Mouse (Mus musculus): ENCODE results near the gene Stox2. TPM values are rescaled to one million over a fixed set of nuclear protein-coding genes. Genes with fewer than 3 reads are reported as not detected.

Gene Stox2
- polyA plus RNA-seq, 1 experiment from 2014 or later = 14.4 TPM

DNA sequence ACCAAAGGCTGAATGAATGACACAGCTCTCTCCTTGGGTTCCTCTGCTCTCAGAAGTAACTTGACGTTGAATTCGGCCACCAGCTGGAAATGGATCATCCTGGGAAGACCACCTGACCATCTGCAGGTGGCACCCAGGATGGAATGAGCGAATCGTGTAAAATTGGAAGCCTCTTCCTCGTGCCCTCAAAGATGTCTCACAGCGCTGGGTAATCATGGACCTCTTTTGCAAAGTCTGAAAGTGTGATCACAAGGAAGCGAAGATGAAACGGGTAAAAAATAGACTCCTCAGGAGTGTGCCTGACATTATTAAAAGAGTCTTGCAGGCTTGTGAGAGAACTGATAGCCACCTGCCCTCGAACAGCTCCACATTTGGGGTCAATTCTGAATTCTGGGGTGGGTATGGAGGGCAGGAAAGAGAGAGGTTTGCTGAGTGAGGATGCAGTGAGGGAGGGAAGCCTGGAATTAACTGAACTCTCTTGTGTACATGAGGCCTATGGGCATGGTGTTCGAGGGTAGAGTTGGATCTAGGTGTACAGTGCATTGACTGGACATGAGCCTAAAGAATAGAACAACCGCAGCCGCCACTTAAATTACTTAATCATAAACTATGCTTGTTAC, 160.0 kb downstream of the Stox2 start:
- H3K4me3 ChIP-seq = peak overlapping the region; percentile 84
- H3K4me1 ChIP-seq = peaks cover 36% of the 10 kb centered on the region
- WGBS = 72% methylated on average over 12 of the region's 12 CpGs
- H3K4me2 ChIP-seq = peak overlapping the region; percentile 89
- ATAC-seq (ENCODE audit: insufficient number of reproducible peaks, low FRiP score, low TSS enrichment, low read depth) = no peak
- H3K9me3 ChIP-seq = no peaks in the 10 kb centered on the region
- no peaks in the 10 kb centered on the region for H3K27me3 ChIP-seq
- H3K36me3 ChIP-seq = no peaks in the 10 kb centered on the region
- H3K9ac ChIP-seq = no peak overlapping the region
- no peak overlapping the region for H3K27ac ChIP-seq

GRCm38 (mm10) chr8:47285435-47285834, 160.7 kb downstream of the Stox2 start:
- Histone ChIP-seq H3K9ac (no peak overlapping the region), H3K27ac (no peak overlapping the region), H3K4me3 (no peak overlapping the region), H3K27me3 (no peaks in the 10 kb centered on the region), H3K9me3 (no peaks in the 10 kb centered on the region), H3K36me3 (no peaks in the 10 kb centered on the region), H3K4me1 (peaks cover 36% of the 10 kb centered on the region), H3K4me2 (no peak overlapping the region)
- ATAC-seq (ENCODE audit: insufficient number of reproducible peaks, low FRiP score, low TSS enrichment, low read depth) = no peak
- WGBS = 88% methylated on average over 6 of the region's 6 CpGs

DNA sequence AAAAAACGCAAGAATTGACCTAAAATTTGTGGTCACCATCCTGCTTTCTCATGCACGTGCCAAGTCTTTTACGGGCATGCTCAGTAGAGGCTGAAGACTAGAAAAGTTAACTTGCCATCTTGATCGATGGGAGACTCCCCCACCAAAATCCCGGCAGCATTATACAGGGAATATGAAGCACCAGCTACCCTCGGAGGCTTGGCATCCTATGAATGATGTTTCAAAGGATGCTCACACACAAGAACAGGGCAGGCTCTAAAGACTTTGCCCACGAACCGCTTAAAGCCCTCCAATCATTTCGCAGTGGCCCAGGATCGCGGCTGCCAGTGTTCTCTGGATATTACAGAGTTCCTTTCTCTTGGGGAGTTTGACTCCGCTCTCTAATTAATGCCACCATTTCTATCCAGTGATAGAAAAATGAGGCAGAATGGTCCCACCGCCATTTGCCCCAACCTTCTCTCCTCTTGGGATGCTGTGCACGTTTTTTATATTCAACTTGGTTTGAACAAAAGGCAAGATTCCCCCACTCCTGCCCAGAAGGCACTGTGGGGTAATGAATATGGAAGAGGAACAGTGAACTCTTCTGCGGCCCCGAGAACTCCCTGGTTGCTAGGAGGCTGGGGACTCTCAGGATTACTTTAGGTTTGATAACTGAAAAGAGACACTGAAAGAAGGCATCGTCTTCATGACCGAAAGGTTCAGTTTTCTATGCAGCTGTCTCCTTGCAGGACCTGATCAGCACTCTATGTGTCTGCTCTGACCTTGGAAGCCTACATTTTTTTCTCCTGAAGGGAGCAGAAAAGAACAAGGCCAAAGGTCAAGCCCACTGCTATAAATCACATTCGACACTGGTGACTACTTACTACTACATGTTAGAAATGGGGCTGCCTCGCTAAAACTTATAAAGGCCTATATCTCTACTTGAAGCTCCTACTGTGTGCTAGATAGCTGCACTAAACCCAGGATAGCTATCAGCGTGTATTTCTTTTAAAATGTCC, 161.5 kb downstream of the Stox2 start:
- no peak overlapping the region for H3K9ac ChIP-seq
- no peak overlapping the region for H3K4me3 ChIP-seq
- no peaks in the 10 kb centered on the region for H3K36me3 ChIP-seq
- H3K4me1 ChIP-seq = peaks cover 34% of the 10 kb centered on the region
- no peak for ATAC-seq (ENCODE audit: insufficient number of reproducible peaks, low FRiP score, low TSS enrichment, low read depth)
- H3K9me3 ChIP-seq = no peaks in the 10 kb centered on the region
- H3K4me2 ChIP-seq = no peak overlapping the region
- H3K27ac ChIP-seq = no peak overlapping the region
- H3K27me3 ChIP-seq = no peaks in the 10 kb centered on the region
- 82% methylated on average over 21 of the region's 21 CpGs for WGBS

DNA sequence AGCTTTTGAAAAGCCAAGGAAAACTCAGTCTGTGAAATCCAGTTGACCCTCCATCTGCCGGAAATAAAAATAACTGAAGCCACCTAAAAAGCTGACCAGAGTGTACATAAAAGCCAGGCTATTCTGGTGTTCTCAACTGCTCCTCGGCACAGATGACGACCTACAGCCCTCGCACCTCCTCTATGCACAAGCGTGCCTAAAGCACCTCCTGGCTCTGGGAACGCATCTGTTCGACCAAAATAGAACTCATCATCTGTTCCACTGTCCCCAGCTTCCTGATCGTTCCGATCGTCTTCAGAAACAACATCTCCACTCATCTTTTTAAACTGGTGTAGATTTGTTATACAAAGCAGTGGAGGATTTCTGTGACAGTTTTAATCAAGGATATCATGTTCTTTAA, 166.3 kb downstream of the Stox2 start:
- no peak for ATAC-seq (ENCODE audit: insufficient number of reproducible peaks, low FRiP score, low TSS enrichment, low read depth)
- Histone ChIP-seq H3K36me3 (no peaks in the 10 kb centered on the region), H3K4me2 (no peak overlapping the region), H3K9me3 (no peaks in the 10 kb centered on the region), H3K4me3 (no peak overlapping the region), H3K27ac (no peak overlapping the region), H3K27me3 (no peaks in the 10 kb centered on the region), H3K4me1 (peaks cover 16% of the 10 kb centered on the region), H3K9ac (no peak overlapping the region)
- WGBS = 49% methylated on average over 10 of the region's 10 CpGs

DNA sequence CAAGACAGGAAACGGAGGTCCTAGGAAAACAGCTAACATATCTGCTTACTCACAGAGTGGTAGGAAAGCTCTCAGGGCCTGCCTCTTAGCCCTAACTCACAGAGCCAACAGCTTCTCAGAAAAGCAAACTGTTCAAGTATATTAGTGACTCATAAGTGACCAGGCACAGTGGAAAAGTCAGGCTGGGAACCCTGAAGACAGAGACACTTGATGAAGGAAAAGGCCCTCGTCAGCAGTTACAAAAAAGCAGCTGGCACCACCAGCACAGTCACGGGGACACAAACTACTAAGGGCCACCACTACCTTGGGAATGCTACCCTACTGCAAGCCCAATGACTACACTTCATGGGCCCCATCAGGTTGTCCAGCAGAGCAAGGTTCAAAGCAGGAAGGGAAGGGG, 168.0 kb downstream of the Stox2 start:
- H3K9me3 ChIP-seq = no peaks in the 10 kb centered on the region
- no peak overlapping the region for H3K4me2 ChIP-seq
- H3K4me3 ChIP-seq = no peak overlapping the region
- ATAC-seq (ENCODE audit: insufficient number of reproducible peaks, low FRiP score, low TSS enrichment, low read depth) = no peak
- H3K4me1 ChIP-seq = peaks cover 13% of the 10 kb centered on the region
- no peaks in the 10 kb centered on the region for H3K36me3 ChIP-seq
- H3K9ac ChIP-seq = no peak overlapping the region
- no peaks in the 10 kb centered on the region for H3K27me3 ChIP-seq
- WGBS = 85% methylated on average over 3 of the region's 3 CpGs
- no peak overlapping the region for H3K27ac ChIP-seq

- Histone ChIP-seq H3K36me3 (no peaks in the 10 kb centered on the region), H3K4me3 (no peak overlapping the region), H3K4me1 (peaks cover 14% of the 10 kb centered on the region), H3K27me3 (no peaks in the 10 kb centered on the region), H3K9ac (no peak overlapping the region), H3K9me3 (no peaks in the 10 kb centered on the region), H3K27ac (peak overlapping the region; percentile 65), H3K4me2 (no peak overlapping the region)
- ATAC-seq (ENCODE audit: insufficient number of reproducible peaks, low FRiP score, low TSS enrichment, low read depth) = no peak
- 86% methylated on average over 6 of the region's 6 CpGs for WGBS
These were observed 177.2 kb downstream of the Stox2 start for GRCm38 (mm10) chr8:47268931-47269330.

DNA sequence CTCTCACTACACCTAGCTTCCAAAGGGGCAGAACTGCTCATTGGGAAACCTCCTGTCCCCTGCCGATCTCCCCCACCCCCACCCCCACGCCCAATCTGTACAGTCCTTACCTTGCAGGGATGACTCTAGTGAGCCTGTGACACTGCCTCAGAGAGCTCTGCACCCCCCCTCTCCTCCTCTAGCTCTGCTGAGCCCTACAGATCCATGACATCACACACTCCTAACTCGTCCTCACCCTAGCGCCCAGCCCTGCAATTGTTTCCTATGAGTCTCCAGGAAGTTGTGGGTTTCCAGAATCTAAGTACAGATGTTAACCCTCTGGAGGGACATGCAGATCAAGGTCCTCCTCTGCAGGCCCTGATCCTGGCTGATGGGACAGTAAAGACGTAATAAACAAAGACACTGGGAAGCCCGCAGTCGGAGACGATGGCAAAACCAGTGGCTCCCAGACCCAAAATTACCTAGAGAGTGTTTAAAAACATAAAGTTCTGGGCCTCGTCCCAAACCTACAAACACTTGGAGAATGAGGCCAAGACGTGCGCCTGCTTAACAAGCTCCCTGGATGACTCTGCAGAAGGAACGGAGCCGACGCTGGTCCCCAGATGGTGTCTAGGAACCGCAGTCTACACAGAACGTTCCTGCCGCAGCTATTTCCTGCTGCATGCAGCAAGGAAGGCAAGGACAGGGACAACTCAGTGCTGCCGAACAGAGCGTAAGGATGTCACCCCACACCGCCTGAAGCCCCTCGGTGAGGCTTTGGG, 177.9 kb downstream of the Stox2 start:
- Histone ChIP-seq H3K9me3 (no peaks in the 10 kb centered on the region), H3K27ac (peak overlapping the region; percentile 65), H3K36me3 (no peaks in the 10 kb centered on the region), H3K27me3 (no peaks in the 10 kb centered on the region), H3K9ac (no peak overlapping the region), H3K4me2 (peak overlapping the region; percentile 28), H3K4me1 (peaks cover 13% of the 10 kb centered on the region), H3K4me3 (no peak overlapping the region)
- ATAC-seq (ENCODE audit: insufficient number of reproducible peaks, low FRiP score, low TSS enrichment, low read depth) = peak; percentile 62; the same call in 1 of the 2 replicates
- WGBS = 33% methylated on average over 21 of the region's 21 CpGs

GRCm38 (mm10) chr8:47263070-47263843, 182.9 kb downstream of the Stox2 start:
- H3K4me3 ChIP-seq = no peak overlapping the region
- no peaks in the 10 kb centered on the region for H3K36me3 ChIP-seq
- peaks cover 25% of the 10 kb centered on the region for H3K4me1 ChIP-seq
- no peak overlapping the region for H3K9ac ChIP-seq
- no peaks in the 10 kb centered on the region for H3K27me3 ChIP-seq
- no peak overlapping the region for H3K27ac ChIP-seq
- 50% methylated on average over 17 of the region's 17 CpGs for WGBS
- no peaks in the 10 kb centered on the region for H3K9me3 ChIP-seq
- no peak overlapping the region for H3K4me2 ChIP-seq
- ATAC-seq (ENCODE audit: insufficient number of reproducible peaks, low FRiP score, low TSS enrichment, low read depth) = no peak

GRCm38 (mm10) chr8:47260751-47261474, 185.2 kb downstream of the Stox2 start:
- H3K4me1 ChIP-seq = peaks cover 23% of the 10 kb centered on the region

DNA sequence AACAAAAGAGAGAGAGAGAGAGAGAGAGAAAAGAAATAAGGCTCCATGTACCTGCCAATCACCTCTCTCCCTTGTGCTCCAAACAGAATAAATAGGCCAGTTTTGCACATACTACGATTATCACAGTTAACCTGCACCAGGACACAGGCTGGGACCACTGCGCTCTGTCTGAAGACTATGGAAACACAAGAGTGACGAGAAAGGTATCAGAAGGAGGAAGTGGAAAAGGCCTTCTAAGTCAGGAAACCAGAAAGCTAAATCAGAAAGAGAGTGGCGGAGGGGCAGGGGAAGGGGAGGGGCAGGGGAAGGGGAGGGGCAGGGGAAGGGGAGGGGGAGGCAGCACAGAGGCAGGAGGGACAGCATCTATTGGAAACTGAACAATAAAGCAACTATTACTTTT, 195.3 kb downstream of the Stox2 start:
- no peak for ATAC-seq (ENCODE audit: insufficient number of reproducible peaks, low FRiP score, low TSS enrichment, low read depth)
- Histone ChIP-seq H3K27ac (no peak overlapping the region), H3K27me3 (no peaks in the 10 kb centered on the region), H3K4me2 (no peak overlapping the region), H3K4me1 (no peaks in the 10 kb centered on the region), H3K9me3 (no peaks in the 10 kb centered on the region), H3K36me3 (no peaks in the 10 kb centered on the region), H3K9ac (no peak overlapping the region), H3K4me3 (no peak overlapping the region)
- 80% methylated on average over 3 of the region's 4 CpGs for WGBS

More at GRCm38 (mm10) chr8:47260751-47261474, 185.2 kb downstream of the Stox2 start:
- Histone ChIP-seq H3K27ac (no peak overlapping the region), H3K4me2 (no peak overlapping the region), H3K36me3 (no peaks in the 10 kb centered on the region), H3K27me3 (no peaks in the 10 kb centered on the region), H3K9me3 (no peaks in the 10 kb centered on the region), H3K4me3 (no peak overlapping the region), H3K9ac (no peak overlapping the region)
- ATAC-seq (ENCODE audit: insufficient number of reproducible peaks, low FRiP score, low TSS enrichment, low read depth) = no peak
- WGBS = 34% methylated on average over 12 of the region's 12 CpGs

GRCm38 (mm10) chr8:47245116-47245515, 201.0 kb downstream of the Stox2 start:
- H3K9ac ChIP-seq = no peak overlapping the region
- peaks cover 19% of the 10 kb centered on the region for H3K4me1 ChIP-seq

More at GRCm38 (mm10) chr8:47245116-47245515, 201.0 kb downstream of the Stox2 start:
- no peak for ATAC-seq (ENCODE audit: insufficient number of reproducible peaks, low FRiP score, low TSS enrichment, low read depth)
- Histone ChIP-seq H3K36me3 (no peaks in the 10 kb centered on the region), H3K27ac (no peak overlapping the region), H3K4me3 (no peak overlapping the region), H3K4me2 (no peak overlapping the region), H3K27me3 (no peaks in the 10 kb centered on the region), H3K9me3 (no peaks in the 10 kb centered on the region)
- WGBS = 76% methylated on average over 4 of the region's 4 CpGs

All from limb, embryonic 15.5 days (tissue).